Mouse (Mus musculus): ENCODE measurements around the gene Mto1. TPM values are rescaled to one million over a fixed set of nuclear protein-coding genes. Genes with fewer than 3 reads are reported as not detected.
A peak's percentile ranks its signal among the peaks of the same experiment; 100 is the strongest.
"Not testable (repeated sequence)": the region's sequence is repeated elsewhere in the genome, so short reads cannot be mapped to it uniquely, and the experiment has no call there.

Mto1 gene
- total and polyA plus RNA-seq, 3 experiments = 13.8 to 22.9 (median 22.5) TPM

DNA sequence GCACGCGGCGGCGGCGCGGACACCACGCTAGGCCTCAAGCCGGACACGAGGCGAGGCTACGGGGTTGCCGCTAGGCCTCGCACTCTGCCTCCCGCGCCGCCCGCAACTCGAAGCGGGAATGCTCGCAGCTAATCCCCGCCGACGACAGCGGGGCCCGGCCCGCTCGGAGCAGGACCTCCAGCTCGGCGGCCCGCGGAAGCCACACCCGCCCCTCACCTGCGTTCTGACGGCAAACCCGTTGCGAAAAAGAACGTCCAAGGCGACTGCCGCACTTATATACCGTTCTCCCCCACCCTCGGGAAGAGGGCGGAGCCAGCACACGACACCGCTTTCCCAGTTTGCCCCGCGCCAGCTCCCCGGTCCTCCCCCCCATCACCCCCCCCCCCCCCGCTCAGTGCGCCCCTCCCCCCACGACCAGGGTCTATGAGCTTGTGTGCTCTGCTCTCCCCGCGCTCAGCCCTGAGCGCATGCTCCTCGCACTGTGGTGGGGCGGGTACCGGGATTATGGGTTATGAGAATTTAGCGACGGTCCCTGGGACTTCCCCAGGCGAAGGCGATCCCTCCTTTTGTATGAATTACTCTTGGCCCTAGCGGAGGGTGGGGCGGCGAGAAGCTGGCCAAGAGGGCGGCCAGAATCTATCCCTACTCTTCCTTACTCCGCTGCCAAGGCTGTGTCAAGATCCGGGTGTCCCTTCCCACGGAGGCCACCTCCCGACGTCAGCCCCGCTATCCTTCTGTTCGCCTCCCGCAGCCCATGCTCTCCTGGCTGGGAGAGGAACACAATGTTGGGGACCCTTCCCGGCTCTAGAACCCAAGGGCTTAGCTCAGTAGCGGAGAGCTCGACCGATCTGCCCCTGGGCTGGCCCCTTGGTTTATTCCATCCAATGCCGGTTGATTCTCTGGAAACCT, 33.7 kb downstream of the Mto1 start (continued):
- TF ChIP-seq ZNF384 (IDR thresholded peaks at IDR 0.05; ENCODE audit: low read depth, low read length) = no peak

DNA sequence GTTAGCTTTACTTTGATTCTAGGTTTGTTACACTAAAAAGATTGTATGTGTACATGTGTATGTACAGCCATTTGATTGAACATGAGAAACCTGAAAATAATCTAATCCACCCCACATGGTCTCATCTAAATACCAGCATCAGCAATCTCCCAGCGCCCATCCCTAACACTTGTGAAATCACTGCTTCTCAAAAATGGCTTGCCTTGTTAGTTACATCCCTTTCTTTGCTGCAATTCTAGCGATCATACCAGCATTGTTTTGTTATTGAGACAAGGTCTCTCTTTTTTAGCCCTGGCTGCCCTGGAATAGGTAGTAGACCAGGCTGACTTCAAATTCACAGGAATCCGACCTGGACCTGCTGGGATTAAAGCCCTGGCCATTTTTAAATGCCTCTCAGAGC, 34.4 kb downstream of the Mto1 start:
- no peak for DNase-seq (ENCODE audit: extremely low read depth)
- Histone ChIP-seq H3K36me3 (replicated peaks in 1 of 2; ENCODE audit: control insufficient read depth in 1 of 2, insufficient read depth in 1 of 2, low read length in 1 of 2) (peaks cover 29% of the 10 kb centered on the region in 2 experiments), H3K79me2 (replicated peaks; ENCODE audit: control insufficient read depth, extremely low read depth, insufficient read depth, poor library complexity, severe bottlenecking) (peaks cover 30% of the 10 kb centered on the region), H3K4me1 (ENCODE audit: control insufficient read depth in 1 of 2, insufficient read depth in 2 of 2) (peaks cover 0 to 31% of the 10 kb centered on the region in 2 experiments; a peak in 2 of 4 replicates), H3K27ac (ENCODE audit: insufficient read depth, low read depth) (peak overlapping the region; percentile 68; the same call in 1 of the 2 replicates), H3K4me3 (replicated peaks in 1 of 3; ENCODE audit: low read depth in 2 of 3, low read length in 2 of 3, poor library complexity in 1 of 3) (peak overlapping the region; percentile 73 to 77 (median 74)), H3K9me3 (replicated peaks; ENCODE audit: low read length) (no peaks in the 10 kb centered on the region), H3K9ac (ENCODE audit: insufficient read depth, low read depth) (peak overlapping the region; percentile 79), H3K27me3 (replicated peaks) (no peaks in the 10 kb centered on the region), H3K4me2 (ENCODE audit: insufficient read depth, low read depth, poor library complexity, severe bottlenecking) (peak overlapping the region; percentile 60)
- no peak for TF ChIP-seq USF2 (conservative IDR thresholded peaks at IDR 0.05; ENCODE audit: low read depth, low read length)
- TF ChIP-seq MXI1 (IDR thresholded peaks at IDR 0.05; ENCODE audit: low read depth, low read length) = no peak
- no peak for TF ChIP-seq HCFC1 (IDR thresholded peaks at IDR 0.05; ENCODE audit: low read depth, low read length)
- no peak for TF ChIP-seq SMC3 (IDR thresholded peaks at IDR 0.05; ENCODE audit: low read depth, low read length)
- TF ChIP-seq ZKSCAN1 (IDR thresholded peaks at IDR 0.05; ENCODE audit: borderline replicate concordance, low read depth, low read length) = no peak
- TF ChIP-seq MAFK (IDR thresholded peaks at IDR 0.05; ENCODE audit: insufficient replicate concordance, low read length) = no peak
- dilution Hi-C loops (cut with MboI; ENCODE audit: extremely low pct_ligation_motif_present, extremely low pct_unique_long_range_greater_than_20kb, low sequenced_read_pairs) = no loop called here
- in situ Hi-C loops (cut with MboI; ENCODE audit: low pct_ligation_motif_present, low pct_unique_long_range_greater_than_20kb, low sequenced_read_pairs) = no loop called here

DNA sequence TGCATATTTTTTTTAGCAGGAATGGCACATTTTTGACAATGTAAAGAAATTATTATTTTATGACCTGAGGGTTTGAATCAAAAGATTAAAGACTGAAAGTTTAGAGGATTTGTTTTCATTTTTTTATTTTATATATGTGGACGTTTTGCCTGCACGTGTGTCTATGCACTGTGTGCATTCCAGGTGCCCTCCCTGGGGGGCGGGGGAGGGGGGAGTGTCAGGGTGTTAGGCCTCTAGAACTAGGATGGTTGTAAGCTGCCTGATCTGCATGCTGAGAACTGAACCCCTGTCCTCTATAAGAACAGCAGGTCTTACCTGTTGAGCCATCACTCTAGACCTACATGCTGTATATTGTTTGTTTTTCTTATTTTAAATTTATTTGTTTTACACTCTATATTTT, 36.7 kb downstream of the Mto1 start:
- no peak overlapping the region for H3K9ac ChIP-seq (ENCODE audit: insufficient read depth, low read depth)

DNA sequence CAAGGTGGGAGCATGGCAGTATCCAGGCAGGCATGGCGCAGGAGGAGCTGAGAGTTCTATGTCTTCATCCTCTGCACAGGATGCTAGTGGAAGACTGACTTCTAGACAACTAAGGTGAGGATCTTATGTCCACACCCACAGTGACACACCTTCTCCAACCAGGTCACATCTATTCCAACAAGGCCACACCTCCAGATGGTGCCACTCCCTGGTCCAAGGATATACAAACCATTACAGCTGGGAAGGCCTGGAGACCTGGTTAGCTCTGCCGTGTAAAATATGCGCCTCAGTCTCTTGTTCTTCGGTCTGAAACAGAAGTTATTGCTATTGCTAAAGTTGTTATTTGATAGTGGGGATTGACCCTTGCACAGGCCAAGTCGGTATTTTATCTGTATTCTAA, 40.0 kb downstream of the Mto1 start:
- H3K27me3 ChIP-seq (replicated peaks); H3K79me2 ChIP-seq (replicated peaks; ENCODE audit: control insufficient read depth, extremely low read depth, insufficient read depth, poor library complexity, severe bottlenecking); H3K36me3 ChIP-seq (replicated peaks in 1 of 2; ENCODE audit: control insufficient read depth in 1 of 2, insufficient read depth in 1 of 2, low read length in 1 of 2); in situ Hi-C loops (cut with MboI; ENCODE audit: low pct_ligation_motif_present, low pct_unique_long_range_greater_than_20kb, low sequenced_read_pairs); H3K9ac ChIP-seq (ENCODE audit: insufficient read depth, low read depth); DNase-seq (ENCODE audit: extremely low read depth); H3K9me3 ChIP-seq (replicated peaks; ENCODE audit: low read length); H3K4me3 ChIP-seq (replicated peaks in 1 of 3; ENCODE audit: low read depth in 2 of 3, low read length in 2 of 3, poor library complexity in 1 of 3); dilution Hi-C loops (cut with MboI; ENCODE audit: extremely low pct_ligation_motif_present, extremely low pct_unique_long_range_greater_than_20kb, low sequenced_read_pairs): not testable (repeated sequence)
- Histone ChIP-seq H3K4me1 (ENCODE audit: control insufficient read depth in 1 of 2, insufficient read depth in 2 of 2) (peaks cover 13 to 57% of the 10 kb centered on the region in 2 experiments; a peak in 3 of 4 replicates), H3K27ac (ENCODE audit: insufficient read depth, low read depth) (peak overlapping the region; percentile 43; the same call in 1 of the 2 replicates), H3K4me2 (ENCODE audit: insufficient read depth, low read depth, poor library complexity, severe bottlenecking) (peak overlapping the region; percentile 69; the same call in 1 of the 2 replicates)
- TF ChIP-seq MAX (IDR thresholded peaks at IDR 0.05; ENCODE audit: low read length) = 0 out of 2 replicates have a peak, but pooled peaks have one; percentile 9
- 0 out of 2 replicates have a peak, but pooled peaks have one; percentile 34 for TF ChIP-seq MXI1 (IDR thresholded peaks at IDR 0.05; ENCODE audit: low read depth, low read length)
- TF ChIP-seq NELFE (IDR thresholded peaks at IDR 0.05; ENCODE audit: low read depth, low read length) = peak; percentile 29; the same call in 1 of the 2 replicates

More for the DNA sequence above, 36.7 kb downstream of the Mto1 start:
- DNase-seq (ENCODE audit: extremely low read depth) = no peak
- Histone ChIP-seq H3K36me3 (replicated peaks in 1 of 2; ENCODE audit: control insufficient read depth in 1 of 2, insufficient read depth in 1 of 2, low read length in 1 of 2) (peaks cover 9 to 12% of the 10 kb centered on the region in 2 experiments), H3K9me3 (replicated peaks; ENCODE audit: low read length) (no peaks in the 10 kb centered on the region), H3K27ac (ENCODE audit: insufficient read depth, low read depth) (no peak overlapping the region), H3K27me3 (replicated peaks) (no peaks in the 10 kb centered on the region), H3K4me1 (ENCODE audit: control insufficient read depth in 1 of 2, insufficient read depth in 2 of 2) (peaks cover 7 to 38% of the 10 kb centered on the region in 2 experiments; a peak in 3 of 4 replicates), H3K4me2 (ENCODE audit: insufficient read depth, low read depth, poor library complexity, severe bottlenecking) (no peak overlapping the region), H3K4me3 (replicated peaks in 1 of 3; ENCODE audit: low read depth in 2 of 3, low read length in 2 of 3, poor library complexity in 1 of 3) (no peak overlapping the region), H3K79me2 (replicated peaks; ENCODE audit: control insufficient read depth, extremely low read depth, insufficient read depth, poor library complexity, severe bottlenecking) (peaks cover 16% of the 10 kb centered on the region)
- dilution Hi-C loops (cut with MboI; ENCODE audit: extremely low pct_ligation_motif_present, extremely low pct_unique_long_range_greater_than_20kb, low sequenced_read_pairs) = no loop called here
- TF ChIP-seq BHLHE40 (IDR thresholded peaks at IDR 0.05; ENCODE audit: low read depth, low read length) = peak; percentile 71
- TF ChIP-seq ZC3H11A (IDR thresholded peaks at IDR 0.05; ENCODE audit: low read depth, low read length) = no peak
- no peak for TF ChIP-seq CHD1 (IDR thresholded peaks at IDR 0.05; ENCODE audit: low read depth, low read length)
- in situ Hi-C loops (cut with MboI; ENCODE audit: low pct_ligation_motif_present, low pct_unique_long_range_greater_than_20kb, low sequenced_read_pairs) = no loop called here
